Mouse (Mus musculus): Measurements from ENCODE around the gene Got2.

Got2 gene

GRCm38 (mm10) chr8:95821266-95821665 is 67.1 kb downstream of the Got2 start:
- DNase-seq (ENCODE audit: low spot score in 2 of 2) = no peak

- DNase-seq (ENCODE audit: low spot score in 2 of 2) = no peak
These were observed 70.1 kb downstream of the Got2 start for GRCm38 (mm10) chr8:95818211-95818610.

GRCm38 (mm10) chr8:95817597-95817996 is 70.8 kb downstream of the Got2 start:
- DNase-seq (ENCODE audit: low spot score in 2 of 2) = no peak

- no peak for DNase-seq (ENCODE audit: low spot score in 2 of 2)
These were observed 72.2 kb downstream of the Got2 start for GRCm38 (mm10) chr8:95816044-95816708.

Measured in spleen, postnatal 10 days (tissue).